Mouse (Mus musculus) left cerebral cortex, adult 18-20 months (tissue): ENCODE data around the gene Olfr1487. TPM values are rescaled to one million over a fixed set of nuclear protein-coding genes. Genes with fewer than 3 reads are reported as not detected.
"Not testable (repeated sequence)": the region's sequence is repeated elsewhere in the genome, so short reads cannot be mapped to it uniquely, and the experiment has no call there.

Source experiments
- DNase-seq, 2 experiments: peaks; one replicate each; pipeline ENCODE4 v3.0.0; 2021 to 2022; ENCODE audit warnings: low spot score in 2 of 2, mixed read lengths in 1 of 2
- long read RNA-seq, 2 experiments: library from polyadenylated mRNA; stranded (forward); transcript quantifications; one replicate each; pipeline ENCODE4 v2.0.0; 2021
- microRNA-seq, 2 experiments: library from miRNA; unstranded; fragments of <30 nt; microRNA quantifications; one replicate each; pipeline ENCODE4 v1.2.0; 2021
- total RNA-seq, 2 experiments: library from RNA; stranded (reverse); gene quantifications; 2 replicates each; pipeline ENCODE4 v1.2.3; 2021

The Olfr1487 gene
- not detected for total RNA-seq
- long read RNA-seq, experiment 1 = 0 reads
- long read RNA-seq, experiment 2 = 0 reads

DNA sequence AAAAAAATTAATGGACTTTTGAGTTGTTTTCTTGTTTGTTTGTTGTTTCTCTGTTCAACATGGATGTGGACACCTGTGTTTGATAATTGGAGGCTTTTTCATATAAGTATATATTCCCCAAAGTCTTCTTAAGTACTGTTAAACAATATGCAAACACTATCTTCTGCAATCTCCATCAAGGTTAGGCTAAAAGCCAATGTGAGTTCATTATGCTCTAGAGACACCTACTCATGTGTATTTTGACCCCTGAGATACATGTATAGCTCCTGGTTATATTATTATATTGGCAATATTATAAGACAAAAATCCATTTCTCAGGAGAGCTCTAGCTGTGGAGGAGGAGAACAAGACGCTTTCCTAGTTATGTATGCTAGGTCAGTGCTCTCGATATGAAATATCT is at the start of gene Olfr1487:
Gene Olfr1487, plus strand, starts transcription at position 301 of the 400 bp plus-strand sequence.
- DNase-seq = not testable (repeated sequence)

GRCm38 (mm10) chr19:13583211-13583610 is 34.0 kb upstream of the Olfr1487 start, which contains the start of gene Olfr1484:
TSS of gene Olfr1484 (plus strand) at chr19:13583511.
- no peak for DNase-seq

- no peak for DNase-seq
These were observed 14.1 kb downstream of the Olfr1487 start, which contains the start of gene Olfr1489 for GRCm38 (mm10) chr19:13631321-13631720. TSS of gene Olfr1489 (plus strand) at chr19:13631621.

DNA sequence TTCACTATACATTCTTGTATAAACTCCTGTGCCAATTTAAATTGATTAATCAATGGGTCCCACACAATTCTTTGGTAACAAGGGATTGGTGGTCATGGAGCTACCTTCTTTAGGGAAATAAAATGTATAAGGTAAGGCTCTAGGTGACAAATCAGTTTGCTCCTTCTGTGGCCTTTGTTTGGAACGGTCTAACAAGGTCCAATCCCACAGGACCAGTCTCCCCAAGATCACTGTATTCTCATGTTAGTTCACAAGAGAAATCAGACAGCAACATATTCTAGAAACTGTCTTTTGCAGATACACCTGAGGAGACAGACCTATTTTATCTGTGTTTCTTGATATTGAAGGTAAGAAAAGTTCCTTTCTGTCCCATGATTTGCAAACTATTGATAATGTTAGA is 33.6 kb downstream of the Olfr1487 start, which contains the start of gene Olfr1490:
Gene Olfr1490, plus strand, starts transcription at position 301 of the 400 bp plus-strand sequence.
- no peak for DNase-seq

Small RNAs within 50 kb of the gene (microRNA-seq; reads per million reads assigned to microRNA genes)
- gene Gm22323 (0 reads per million in 2 experiments), gene Gm23931 (0 reads per million in 2 experiments)

Other genes starting within 250 kb of the Olfr1487 start
- not detected for gene Olfr1469, start 209.5 kb upstream of the Olfr1487 start, total RNA-seq
- gene Olfr1471, start 174.0 kb upstream of the Olfr1487 start, total RNA-seq = not detected
- not detected for gene Olfr1472, start 161.3 kb upstream of the Olfr1487 start, total RNA-seq
- gene Olfr1474, start 147.8 kb upstream of the Olfr1487 start, total RNA-seq = not detected
- gene Olfr1475, start 137.2 kb upstream of the Olfr1487 start, total RNA-seq = not detected
- gene Olfr1477, start 116.8 kb upstream of the Olfr1487 start, total RNA-seq = not detected
- gene Olfr1480, start 89.5 kb upstream of the Olfr1487 start, total RNA-seq = not detected
- not detected for gene Olfr1484, start 33.9 kb upstream of the Olfr1487 start, total RNA-seq
- not detected for gene Olfr1489, start 14.2 kb downstream of the Olfr1487 start, total RNA-seq
- gene Olfr1490, start 33.7 kb downstream of the Olfr1487 start, total RNA-seq = not detected
- not detected for gene Olfr1491, start 79.9 kb downstream of the Olfr1487 start, total RNA-seq
- not detected for gene Olfr1493-ps1, start 105.9 kb downstream of the Olfr1487 start, total RNA-seq
- not detected for gene Olfr1494, start 122.4 kb downstream of the Olfr1487 start, total RNA-seq
- not detected for gene Olfr1495, start 147.2 kb downstream of the Olfr1487 start, total RNA-seq
- not detected for gene Olfr1496, start 160.5 kb downstream of the Olfr1487 start, total RNA-seq
- not detected for gene Olfr1497, start 180.8 kb downstream of the Olfr1487 start, total RNA-seq
- gene Olfr1499, start 202.1 kb downstream of the Olfr1487 start, total RNA-seq = not detected
- not detected for gene Olfr1500, start 213.1 kb downstream of the Olfr1487 start, total RNA-seq
- not detected for gene Olfr1501, start 233.3 kb downstream of the Olfr1487 start, total RNA-seq
- not detected for gene Olfr1502, start 244.4 kb downstream of the Olfr1487 start, total RNA-seq